Mouse (Mus musculus) embryo, embryonic 10.5 days (tissue): ENCODE measurements at regions not wholly inside any gene's neighbourhood (a gene's known extent, or its start where the extent isn't known, plus 50 kb on each side); places are given as distances from the start of the nearest gene placed in this dataset.

ENCODE experiments used
- DNase-seq: peaks from one replicate; pipeline ENCODE4 v3.0.0-alpha.2; 2015; ENCODE audit warnings: low spot score

DNA sequence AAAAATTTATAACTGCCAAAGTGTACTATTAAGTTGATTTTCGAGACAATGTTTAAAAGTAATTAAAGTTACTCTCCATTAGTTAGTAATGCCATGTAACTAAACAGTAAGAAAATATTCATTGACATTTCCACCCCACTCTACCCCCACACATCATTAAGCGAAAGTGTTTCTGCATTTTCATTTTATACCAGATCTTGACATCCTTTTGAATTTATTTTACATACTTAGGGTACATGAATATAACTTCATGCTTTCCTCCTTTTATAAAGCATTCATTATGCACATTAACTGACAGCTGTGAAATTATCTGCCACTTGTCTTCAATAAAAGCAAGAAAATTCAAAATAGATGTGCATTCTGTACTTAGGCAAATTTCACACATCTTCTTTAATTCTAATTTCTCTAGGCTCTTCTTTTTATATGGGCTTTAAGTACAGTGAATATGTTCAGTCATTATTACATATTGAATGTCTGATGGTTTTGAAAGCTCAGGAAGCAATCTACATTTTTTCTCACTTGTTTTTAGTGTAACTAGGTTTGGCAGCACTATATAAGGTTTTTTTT is 526.5 kb downstream of the Epha5 start:
- DNase-seq: no peak

DNA sequence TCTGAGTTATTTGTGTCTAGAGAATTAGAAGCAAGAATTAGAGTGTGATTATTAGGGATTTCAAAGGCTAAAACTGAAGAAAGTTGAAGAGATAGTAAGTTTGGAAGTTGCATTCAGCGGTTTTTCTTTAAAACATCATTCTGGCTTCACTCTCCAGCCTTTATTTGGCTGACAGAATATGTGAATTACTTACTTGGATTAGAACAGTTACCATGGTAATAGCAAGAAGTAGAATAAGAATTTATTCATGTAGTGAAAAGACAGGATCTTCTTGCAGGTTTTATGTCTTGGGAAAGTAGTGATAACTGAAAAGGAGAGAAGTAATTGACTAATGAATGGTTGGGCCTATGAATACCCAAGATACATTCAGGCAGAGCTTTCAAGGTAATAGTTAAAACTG is 517.1 kb upstream of the Tecrl start:
- no peak for DNase-seq

DNA sequence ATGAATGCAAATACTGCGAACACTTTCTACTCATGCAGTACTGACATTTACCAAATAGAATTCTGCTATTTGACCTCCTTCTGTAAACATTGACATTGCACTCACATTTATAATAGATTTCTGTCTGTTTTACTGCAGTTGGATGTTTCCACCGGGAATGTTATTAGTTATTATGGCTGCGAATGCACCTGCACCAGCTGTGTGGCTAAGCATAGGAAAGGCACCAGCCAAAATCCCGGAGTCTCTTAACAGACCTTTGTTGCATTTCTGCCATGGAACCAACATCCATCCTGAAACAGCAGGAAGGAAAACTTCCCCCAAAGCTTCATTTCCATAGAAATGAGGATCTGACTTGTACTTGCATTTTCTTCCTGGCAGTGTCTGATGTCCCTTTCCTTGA is 513.4 kb upstream of the Tecrl start:
- no peak for DNase-seq

DNA sequence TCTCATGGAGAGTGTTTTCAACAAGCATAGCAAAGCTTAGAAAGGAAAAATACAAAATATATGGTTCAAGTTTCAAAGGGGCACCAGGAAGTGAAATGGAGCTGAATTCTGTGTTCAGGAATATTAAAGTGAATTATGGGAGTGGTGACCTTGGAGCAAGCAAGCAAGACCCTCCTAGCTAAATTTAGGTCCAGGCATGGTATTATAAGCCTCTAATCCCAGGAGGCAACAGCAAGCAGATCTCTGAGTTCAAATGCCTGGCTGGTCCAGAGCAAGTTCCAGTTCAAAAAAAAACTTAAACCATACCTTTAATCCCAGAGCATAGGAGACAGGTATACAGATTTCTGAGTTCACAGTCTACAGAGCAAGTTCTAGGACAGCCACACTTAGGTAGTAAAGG is 506.7 kb upstream of the Tecrl start:
- DNase-seq: no peak

DNA sequence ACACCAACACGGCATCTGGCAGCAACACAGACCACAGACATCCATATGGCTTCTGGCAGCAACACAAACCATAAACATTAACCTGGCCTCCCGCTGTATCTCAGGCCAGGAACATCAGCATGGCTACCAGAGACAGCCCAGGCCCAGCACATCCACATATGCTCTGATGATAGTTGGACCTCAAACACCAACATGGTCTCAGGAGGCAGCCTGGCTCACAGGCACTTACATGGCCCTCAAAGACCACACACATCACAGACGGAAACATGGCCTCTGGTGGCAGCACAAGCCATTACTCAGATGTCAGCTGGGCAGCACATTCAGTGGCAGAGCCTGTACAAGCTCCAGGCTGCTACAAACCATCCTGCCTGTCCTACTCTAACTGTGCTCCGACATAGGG is 497.0 kb upstream of the Tecrl start:
- no peak for DNase-seq

DNA sequence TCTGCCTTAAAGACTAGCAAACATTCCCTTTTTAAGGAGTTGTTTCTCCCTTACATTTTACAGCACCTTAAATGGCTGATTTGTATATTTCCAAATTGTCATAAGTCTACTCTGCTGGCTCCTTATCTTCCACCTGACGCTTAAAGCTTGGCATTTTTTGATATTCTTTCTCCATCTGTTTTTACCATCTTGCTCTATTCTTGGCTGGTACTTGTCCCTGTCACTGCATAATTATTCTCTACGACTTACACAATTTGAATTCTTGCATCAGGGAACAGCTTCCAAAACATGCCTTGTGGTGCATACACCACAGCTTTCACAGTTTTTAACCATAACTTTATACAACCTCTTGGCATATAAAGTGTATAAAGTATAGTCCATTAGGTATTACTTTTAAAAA is 471.6 kb upstream of the Tecrl start:
- DNase-seq: no peak

DNA sequence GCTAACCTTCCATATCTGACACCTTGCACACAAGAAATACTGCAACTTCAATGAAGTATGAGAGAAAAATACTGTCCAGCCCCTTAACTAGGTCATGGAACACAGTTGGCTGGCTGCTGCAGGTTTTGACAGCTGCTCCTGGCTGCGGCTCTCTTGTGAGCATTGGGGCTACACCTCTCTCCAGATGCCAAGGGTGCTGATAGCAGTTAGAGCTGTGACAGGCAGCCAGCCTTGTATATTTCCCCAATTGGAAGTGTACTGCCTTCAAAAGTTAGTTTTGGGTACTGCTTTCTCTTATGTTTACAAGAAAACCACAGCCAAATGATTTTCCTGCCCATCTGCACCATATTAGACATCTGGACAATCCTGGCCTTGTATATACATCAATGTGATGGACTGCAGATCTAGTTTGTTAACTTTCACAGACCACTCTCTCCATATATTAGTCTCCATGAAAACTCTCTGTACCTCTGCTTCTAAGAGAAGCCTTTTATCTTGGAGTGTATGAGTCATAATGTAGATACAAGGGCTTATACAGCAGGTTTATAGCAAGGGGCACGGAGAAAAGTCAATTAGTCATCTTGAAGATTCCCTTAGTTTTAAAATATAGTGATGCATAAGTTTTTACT is 470.0 kb upstream of the Tecrl start:
- peak; percentile 13 for DNase-seq

DNA sequence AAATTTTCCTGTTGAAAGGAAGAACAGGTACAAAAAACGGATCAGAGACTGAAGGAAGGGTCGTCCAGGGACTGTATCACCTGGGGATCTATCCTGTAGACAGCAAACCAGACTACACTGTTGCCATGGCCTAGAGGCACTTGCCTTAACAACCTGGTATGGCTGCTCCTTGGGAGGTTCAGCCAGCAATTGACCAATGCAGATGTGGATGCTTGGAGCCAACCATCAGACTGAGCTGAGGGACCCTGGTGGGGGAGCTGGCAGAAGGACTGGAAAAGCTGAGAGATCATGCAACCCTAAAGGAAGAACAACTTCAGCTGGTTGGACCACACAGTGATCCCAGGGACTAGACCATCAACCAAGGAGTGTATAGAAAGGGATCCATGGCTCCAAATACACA is 456.3 kb upstream of the Tecrl start:
- no peak for DNase-seq

DNA sequence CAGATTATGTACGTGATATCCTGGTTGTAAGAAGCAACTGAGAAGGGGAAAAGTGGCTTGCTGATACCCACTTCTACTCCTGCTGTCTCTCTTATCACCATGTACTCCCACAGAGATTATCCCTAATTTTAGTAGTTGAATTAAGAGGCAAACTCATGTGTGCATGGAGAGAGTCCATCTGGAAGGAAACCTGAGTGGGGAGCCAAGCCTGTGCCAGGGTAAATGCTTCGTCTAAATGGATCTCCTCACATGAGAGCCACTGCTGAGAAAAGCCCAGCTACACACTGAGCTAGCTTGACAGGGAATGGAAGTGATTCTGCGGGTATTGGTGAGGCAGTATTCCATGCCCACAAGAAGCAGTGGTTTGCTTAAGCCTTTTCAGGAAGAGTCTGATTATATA is 445.0 kb upstream of the Tecrl start:
- no peak for DNase-seq

DNA sequence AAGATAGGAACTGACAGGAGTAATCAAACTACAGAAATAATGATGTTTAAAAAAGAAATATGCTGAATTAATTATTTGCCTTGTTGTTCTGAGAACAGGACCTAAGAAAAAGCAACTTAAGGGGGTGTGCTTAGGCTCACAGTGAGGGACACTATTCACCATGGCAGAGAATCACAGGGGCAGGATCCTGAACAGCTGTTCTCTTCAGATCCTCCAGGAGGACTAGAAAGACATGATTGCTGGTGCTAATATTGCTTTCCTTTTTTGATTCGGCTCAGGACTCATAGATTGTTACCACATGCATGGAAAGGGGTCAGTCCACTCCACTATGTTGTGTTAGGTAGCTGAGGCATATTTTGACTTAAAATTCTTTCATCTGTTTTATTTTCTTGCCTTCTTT is 425.4 kb upstream of the Tecrl start:
- peak; percentile 9 for DNase-seq

DNA sequence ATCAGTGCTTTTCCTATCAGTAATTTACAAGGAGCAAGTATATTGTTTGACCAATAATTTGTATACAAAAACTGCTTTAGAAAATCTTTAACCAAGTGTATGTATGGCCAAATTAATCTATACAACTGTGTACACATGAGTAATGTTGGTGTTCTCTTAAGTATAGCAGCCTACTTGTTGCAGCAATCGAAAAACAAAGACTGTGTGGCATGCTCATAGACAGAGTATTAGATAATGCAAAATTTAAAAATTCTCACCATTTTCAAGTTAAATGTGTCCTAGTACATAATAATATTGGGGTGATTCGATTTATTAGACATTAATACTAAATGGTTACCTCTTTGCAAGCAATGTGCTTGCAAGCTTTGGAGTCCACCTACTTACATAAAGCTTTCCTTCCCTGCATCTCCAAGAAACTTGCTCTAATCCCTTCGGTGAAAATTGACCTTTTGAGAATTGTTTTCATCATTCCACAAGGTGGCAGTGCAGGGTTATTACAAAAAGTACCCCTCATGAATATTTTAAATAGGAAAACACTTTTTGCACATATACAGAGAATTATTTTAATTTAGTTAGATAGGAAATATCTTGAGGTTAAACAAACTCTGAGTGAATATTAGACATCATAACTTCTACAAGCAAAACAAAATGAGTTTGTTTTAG is 423.4 kb upstream of the Tecrl start:
- peak; percentile 73 for DNase-seq

DNA sequence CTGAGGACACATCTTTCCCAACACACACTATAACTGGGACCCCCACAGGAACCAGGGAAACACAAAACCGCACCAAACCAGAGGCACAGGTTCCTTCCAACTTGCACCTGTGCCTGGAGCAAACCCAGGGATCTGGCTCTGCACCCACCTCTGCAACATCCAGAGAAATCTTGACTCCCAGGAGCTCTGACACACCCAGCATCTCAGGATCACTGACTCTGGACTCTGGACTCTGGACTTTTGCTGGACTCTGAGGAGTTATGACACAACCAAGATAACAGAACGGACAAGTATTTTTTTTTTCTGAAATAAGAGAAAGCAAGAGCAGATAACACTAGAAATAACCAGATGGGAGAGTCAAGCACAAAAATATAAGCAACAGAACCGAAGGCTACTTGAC is 386.9 kb upstream of the Tecrl start:
- no peak for DNase-seq

DNA sequence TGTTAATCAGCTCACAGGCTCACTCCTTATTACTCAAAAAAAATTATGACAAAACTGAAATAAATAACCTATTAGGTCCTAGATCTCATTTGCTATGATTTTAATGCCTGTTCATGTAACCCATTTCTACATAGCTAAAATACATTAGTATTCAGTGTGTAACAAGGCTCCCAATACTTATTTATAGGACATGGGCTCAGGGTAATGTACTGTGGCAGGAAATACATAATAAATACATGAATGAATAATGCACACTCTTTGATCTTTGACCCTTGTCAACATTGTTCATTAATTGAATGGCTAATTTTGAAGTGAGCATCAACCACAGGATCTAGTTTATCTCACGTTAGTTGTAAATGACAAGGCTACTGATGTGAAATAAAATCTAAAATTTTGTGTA is 340.4 kb upstream of the Tecrl start:
- no peak for DNase-seq

DNA sequence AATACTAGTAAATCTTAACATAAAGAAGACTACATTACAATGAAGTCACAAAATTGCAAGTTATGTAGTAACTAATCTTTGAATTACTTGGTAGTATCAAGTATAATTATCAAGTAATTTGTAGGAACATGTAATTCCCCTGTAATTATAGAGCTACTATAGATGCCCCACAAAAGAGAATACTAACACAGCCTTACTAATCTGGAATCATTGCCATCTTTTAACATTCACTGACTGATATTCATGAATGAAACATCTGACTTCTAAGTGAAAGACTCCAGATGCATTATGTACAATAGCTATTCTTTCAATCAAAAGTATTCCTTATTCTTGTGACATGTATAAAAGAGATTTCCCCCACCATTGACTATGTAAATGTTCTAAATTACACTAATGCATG is 337.3 kb upstream of the Tecrl start:
- DNase-seq: no peak

DNA sequence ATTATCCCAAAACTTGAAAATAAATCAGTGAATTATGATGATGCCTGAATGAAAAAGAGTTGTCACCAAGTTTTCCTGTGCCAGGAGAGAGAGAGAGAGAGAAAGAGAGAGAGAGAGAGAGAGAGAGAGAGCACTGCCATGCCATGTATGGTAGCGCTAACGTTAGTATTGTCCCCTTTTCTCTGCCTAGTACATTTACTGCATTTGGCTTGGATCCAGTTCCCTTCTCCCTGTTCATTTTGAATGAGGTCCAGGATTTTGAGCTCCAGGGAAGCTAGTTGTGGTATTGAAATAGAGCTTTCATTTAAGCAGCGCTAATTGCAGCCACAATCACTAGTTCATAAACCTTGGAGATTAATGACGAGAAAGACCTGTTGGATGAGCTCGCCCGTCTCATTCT is 323.4 kb upstream of the Tecrl start:
- no peak for DNase-seq

DNA sequence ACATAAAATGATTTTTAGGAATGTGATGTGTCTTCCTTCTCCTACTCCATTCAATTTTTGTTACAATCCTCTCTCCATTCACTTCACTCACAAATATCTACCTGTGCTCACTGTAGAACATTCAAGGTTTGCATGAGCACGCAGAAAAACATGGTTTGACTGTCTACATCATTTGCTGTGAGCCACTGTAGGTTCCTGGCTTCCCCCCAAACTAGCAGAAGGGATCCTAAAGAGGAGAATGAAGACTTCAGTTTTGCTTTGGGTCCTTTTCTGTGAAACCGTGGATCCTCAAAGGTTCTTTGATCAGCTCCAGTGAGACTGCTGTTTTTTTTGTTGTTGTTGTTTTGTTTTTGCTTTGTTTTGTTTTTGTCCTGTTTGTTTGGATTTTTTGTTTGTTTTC is 304.1 kb upstream of the Tecrl start:
- DNase-seq: no peak

DNA sequence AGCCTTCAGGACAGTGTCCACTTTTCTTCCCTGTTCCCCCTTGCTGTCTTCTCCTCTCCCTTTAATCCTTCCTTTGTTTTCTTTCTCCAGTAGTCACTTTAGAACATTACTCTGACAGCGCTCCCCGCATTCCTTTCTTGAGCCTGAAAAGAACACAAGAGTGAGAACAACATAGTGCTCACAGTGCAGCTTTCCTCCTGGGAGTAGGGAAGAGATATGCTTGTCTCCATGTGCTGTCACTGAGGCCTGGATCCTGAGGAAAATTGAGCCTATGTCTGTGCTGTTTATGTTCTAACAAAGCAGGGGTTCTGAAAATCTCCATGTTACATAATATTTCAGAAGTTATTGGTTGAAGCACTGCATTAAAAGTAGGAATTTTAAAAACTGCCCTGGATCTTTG is 296.3 kb upstream of the Tecrl start:
- peak; percentile 24 for DNase-seq

DNA sequence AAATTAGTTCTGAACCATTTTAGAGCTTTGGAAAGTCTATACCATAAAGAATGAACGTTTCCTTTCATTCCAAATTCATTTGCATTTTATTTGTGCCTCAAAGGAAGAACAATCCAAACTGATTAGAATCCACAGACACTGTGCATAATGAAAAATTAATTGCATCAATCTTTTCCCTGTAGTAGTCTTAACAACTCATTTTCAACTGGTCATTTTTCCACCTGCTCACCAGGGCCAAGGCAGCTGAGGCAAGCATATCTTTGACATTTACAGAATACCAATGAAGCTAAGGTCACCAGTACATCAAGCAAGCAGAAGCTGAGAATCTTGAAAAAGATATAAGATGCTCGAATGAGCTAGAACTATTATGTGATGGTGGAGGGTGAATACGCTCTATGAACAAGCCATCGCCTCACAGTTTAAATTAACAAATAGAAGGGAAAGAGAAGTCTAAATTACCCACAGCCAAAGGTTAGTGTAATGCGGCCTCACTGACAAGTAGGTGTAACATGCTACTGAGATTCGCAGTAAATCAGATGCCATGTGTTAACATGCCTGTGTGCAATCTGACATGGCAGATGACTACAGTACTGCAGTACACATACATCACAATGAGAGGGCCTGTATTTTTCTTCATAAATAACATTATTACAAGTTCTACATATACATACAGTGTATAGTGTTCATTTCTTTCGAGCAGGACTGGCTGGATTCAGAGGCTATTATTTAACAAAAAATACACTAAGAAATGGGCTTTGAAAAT is 267.8 kb upstream of the Tecrl start:
- DNase-seq: no peak

DNA sequence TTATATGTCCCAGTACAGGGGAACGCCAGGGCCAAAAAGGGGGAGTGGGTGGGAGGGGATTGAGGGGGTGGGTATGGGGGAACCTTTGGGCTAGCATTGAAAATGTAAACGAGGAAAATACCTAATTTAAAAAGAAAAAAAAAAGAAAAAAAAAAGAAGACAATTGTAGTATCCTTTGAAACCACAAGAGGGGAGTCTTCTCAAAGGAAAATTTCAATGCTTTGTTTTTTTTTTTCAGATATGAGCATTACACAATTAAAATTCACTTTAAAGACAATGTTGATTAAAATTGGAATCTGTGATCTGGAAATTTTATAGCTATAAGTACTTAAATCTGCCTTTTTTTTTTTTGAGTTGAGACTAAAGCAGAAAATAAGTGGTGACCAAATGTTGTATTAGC is 255.8 kb upstream of the Tecrl start:
- no peak for DNase-seq

DNA sequence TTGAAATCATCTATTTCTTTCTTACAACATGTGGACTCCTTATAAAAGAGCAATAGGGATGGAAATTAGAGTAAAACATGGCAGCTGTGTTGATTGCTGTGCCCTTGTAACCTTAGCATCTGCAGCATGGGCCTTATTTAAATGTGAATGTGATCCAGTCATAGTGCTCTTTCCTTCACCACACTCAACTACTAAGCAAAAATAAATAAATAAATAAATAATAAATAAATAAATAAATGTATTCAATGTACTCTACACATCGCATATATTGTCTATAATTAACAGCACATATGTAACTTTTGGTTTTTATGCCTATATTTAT is 238.3 kb upstream of the Tecrl start:
- no peak for DNase-seq

DNA sequence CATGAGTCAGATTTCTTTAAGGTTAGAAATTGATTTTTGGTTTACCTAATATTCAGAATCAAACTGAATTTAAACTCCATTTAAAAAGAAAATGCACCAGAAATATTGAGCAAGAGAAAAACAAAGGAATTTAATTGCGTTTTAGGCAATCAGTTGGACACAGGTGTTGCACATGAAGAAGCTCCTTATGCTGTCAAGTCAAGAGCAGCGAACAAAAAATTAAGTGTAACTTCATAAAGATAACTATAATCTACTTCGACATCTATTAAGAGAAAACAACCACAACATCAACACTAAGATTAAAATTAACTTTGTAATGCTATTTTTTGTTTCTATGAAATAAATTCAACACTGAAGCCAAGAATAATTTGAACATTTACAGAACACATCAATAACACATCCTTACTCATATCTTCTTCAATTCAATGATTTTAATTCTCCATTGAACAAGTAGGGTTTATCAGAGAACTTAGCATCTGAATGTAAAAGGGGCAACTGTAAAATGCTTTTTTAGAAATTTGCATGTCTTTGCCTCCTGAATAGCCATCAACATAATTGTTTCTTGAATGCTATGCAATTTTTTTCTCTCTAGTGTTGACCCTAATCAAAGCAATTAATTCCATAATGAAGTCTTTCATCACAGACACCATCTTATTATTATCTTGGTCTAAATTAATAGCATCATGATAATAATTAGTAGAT is 237.7 kb upstream of the Tecrl start:
- DNase-seq: no peak
